Mouse (Mus musculus): ENCODE results near the gene Xxylt1.

Xxylt1 gene

GRCm38 (mm10) chr16:31022287-31022686 lies 58.9 kb downstream of the Xxylt1 start:
- WGBS = 63% methylated on average over 5 of the region's 5 CpGs

GRCm38 (mm10) chr16:31019514-31019913 lies 61.7 kb downstream of the Xxylt1 start:
- WGBS = 28% methylated on average over 3 of the region's 3 CpGs

GRCm38 (mm10) chr16:31017687-31018413 lies 63.4 kb downstream of the Xxylt1 start:
- whole genome bisulfite sequencing = 97% methylated on average over 10 of the region's 10 CpGs

GRCm38 (mm10) chr16:31016669-31017068 lies 64.6 kb downstream of the Xxylt1 start:
- WGBS = 94% methylated on average over 2 of the region's 2 CpGs

GRCm38 (mm10) chr16:31016169-31016568 lies 65.1 kb downstream of the Xxylt1 start:
- WGBS = 80% methylated on average over 8 of the region's 8 CpGs

- WGBS = 100% methylated on average over 1 of the region's 1 CpGs
Measured at GRCm38 (mm10) chr16:31015271-31015670, 66.0 kb downstream of the Xxylt1 start.

- WGBS = 96% methylated on average over 10 of the region's 10 CpGs
Measured at GRCm38 (mm10) chr16:31012236-31012635, 69.0 kb downstream of the Xxylt1 start.

- WGBS = 98% methylated on average over 5 of the region's 5 CpGs
Measured at GRCm38 (mm10) chr16:31010443-31010842, 70.8 kb downstream of the Xxylt1 start.

GRCm38 (mm10) chr16:31008326-31008725 lies 72.9 kb downstream of the Xxylt1 start:
- whole genome bisulfite sequencing = 48% methylated on average over 7 of the region's 7 CpGs

GRCm38 (mm10) chr16:31007582-31007981 lies 73.7 kb downstream of the Xxylt1 start:
- 80% methylated on average over 12 of the region's 12 CpGs for WGBS

GRCm38 (mm10) chr16:31005693-31006092 lies 75.5 kb downstream of the Xxylt1 start:
- WGBS = 43% methylated on average over 7 of the region's 7 CpGs

GRCm38 (mm10) chr16:31004321-31004682 lies 76.9 kb downstream of the Xxylt1 start:
- WGBS = 63% methylated on average over 2 of the region's 2 CpGs

- 23% methylated on average over 10 of the region's 10 CpGs for WGBS
Measured at GRCm38 (mm10) chr16:31003592-31004320, 77.5 kb downstream of the Xxylt1 start.

- 28% methylated on average over 6 of the region's 6 CpGs for WGBS
Measured at GRCm38 (mm10) chr16:31002926-31003325, 78.3 kb downstream of the Xxylt1 start.

- 60% methylated on average over 6 of the region's 6 CpGs for WGBS
Measured at GRCm38 (mm10) chr16:31002117-31002516, 79.1 kb downstream of the Xxylt1 start.

- 94% methylated on average over 2 of the region's 2 CpGs for WGBS
Measured at GRCm38 (mm10) chr16:30998711-30999110, 82.5 kb downstream of the Xxylt1 start.

GRCm38 (mm10) chr16:30998048-30998447 lies 83.2 kb downstream of the Xxylt1 start:
- 70% methylated on average over 2 of the region's 2 CpGs for WGBS

GRCm38 (mm10) chr16:30995446-30995845 lies 85.8 kb downstream of the Xxylt1 start:
- WGBS = 47% methylated on average over 5 of the region's 5 CpGs

GRCm38 (mm10) chr16:30994881-30995280 lies 86.4 kb downstream of the Xxylt1 start:
- WGBS = 75% methylated on average over 2 of the region's 2 CpGs

- whole genome bisulfite sequencing = 82% methylated on average over 7 of the region's 7 CpGs
Measured at GRCm38 (mm10) chr16:30994296-30994695, 86.9 kb downstream of the Xxylt1 start.

GRCm38 (mm10) chr16:30992568-30992967 lies 88.7 kb downstream of the Xxylt1 start:
- 49% methylated on average over 5 of the region's 5 CpGs for WGBS

GRCm38 (mm10) chr16:30990661-30991060 lies 90.6 kb downstream of the Xxylt1 start:
- WGBS = 55% methylated on average over 2 of the region's 2 CpGs

- 76% methylated on average over 6 of the region's 6 CpGs for WGBS
Measured at GRCm38 (mm10) chr16:30988225-30988624, 93.0 kb downstream of the Xxylt1 start.

Measured in cerebral cortex, adult 2 months (tissue).